Mouse (Mus musculus) kidney, embryonic 14.5 days (tissue): ENCODE data around the gene Efna5. TPM values are rescaled to one million over a fixed set of nuclear protein-coding genes. Genes with fewer than 3 reads are reported as not detected.

ENCODE experiments used
- ATAC-seq: fragments of 200-750 bp; cut with Nextera tagmentation; 2 replicates; pipeline ENCODE4 v1.8.0; 2017; ENCODE audit warnings: moderate number of reproducible peaks, mild to moderate bottlenecking, moderate TSS enrichment, moderate library complexity; ENCODE audit not compliant: low FRiP score, low TSS enrichment
- H3K27ac ChIP-seq: fragments of 300-500 bp; sonication (generic); 2 replicates; pipeline ENCODE4 v1.5.1; 2014; ENCODE audit warnings: low read depth, mild to moderate bottlenecking, low read length, moderate library complexity, mixed read lengths
- H3K27me3 ChIP-seq: fragments of 300-500 bp; sonication (generic); 2 replicates; pipeline ENCODE4 v1.6.1; 2014; ENCODE audit warnings: mild to moderate bottlenecking, low read length; ENCODE audit not compliant: control insufficient read depth, insufficient read depth
- H3K36me3 ChIP-seq: fragments of 300-500 bp; sonication (generic); 2 replicates; pipeline ENCODE4 v1.6.1; 2014; ENCODE audit warnings: low read length, mixed read lengths; ENCODE audit not compliant: control insufficient read depth, insufficient read depth
- H3K4me1 ChIP-seq: fragments of 300-500 bp; sonication (generic); 2 replicates; pipeline ENCODE4 v1.6.1; 2014; ENCODE audit warnings: low read length, mixed read lengths; ENCODE audit not compliant: control insufficient read depth, insufficient read depth
- H3K4me2 ChIP-seq: fragments of 300-500 bp; sonication (generic); replicated peaks from 2 replicates; pipeline ENCODE4 v1.6.1; 2014; ENCODE audit warnings: low read depth, mild to moderate bottlenecking, low read length
- H3K4me3 ChIP-seq: fragments of 300-500 bp; sonication (generic); 2 replicates; pipeline ENCODE4 v1.5.1; 2014; ENCODE audit warnings: mild to moderate bottlenecking, low read length
- H3K9ac ChIP-seq: fragments of 300-500 bp; sonication (generic); 2 replicates; pipeline ENCODE4 v1.6.1; 2014; ENCODE audit warnings: low read depth, mild to moderate bottlenecking, low read length, moderate library complexity
- H3K9me3 ChIP-seq: fragments of 300-500 bp; sonication (generic); 2 replicates; pipeline ENCODE4 v1.6.1; 2016; ENCODE audit warnings: low read length; ENCODE audit not compliant: control insufficient read depth
- WGBS: fragments of 180-500 bp; shearing (Covaris S2); extraction: QIAGEN DNeasy Blood & Tissue Kit; methylation state at CpG from one replicate; pipeline ENCODE4 v1.1.7; 2014; 5-methylcytosine and 5-hydroxymethylcytosine counted together
- polyA plus RNA-seq: library from polyadenylated mRNA; unstranded; fragments of >200 nt; fragmentation: Nextera tagmentation; extraction: Ambion mirVana; gene quantifications from 2 replicates; pipeline ENCODE4 v1.2.1, GENCODE M21; 2014

Gene Efna5
- polyA plus RNA-seq, 1 experiment from 2014 or later: 36.4 TPM

DNA sequence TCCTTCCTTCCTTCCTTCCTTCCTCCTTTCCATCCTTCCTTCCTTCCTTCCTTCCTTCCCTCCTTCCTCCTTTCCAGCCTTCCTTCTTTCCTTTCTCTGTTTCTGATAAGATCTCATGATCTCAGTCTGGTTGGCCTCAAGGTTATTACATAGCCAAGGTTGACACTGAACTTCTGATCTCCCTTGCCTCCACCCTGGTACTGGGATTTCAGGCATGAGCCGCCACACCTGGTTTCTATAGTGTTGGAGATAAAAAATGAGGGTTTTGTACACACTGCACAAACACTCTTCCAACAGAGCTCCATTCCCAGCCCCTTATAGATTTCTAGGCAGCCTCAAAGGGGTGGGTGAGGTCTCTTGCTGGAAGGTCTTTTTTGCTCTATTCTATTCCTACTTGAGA, 315.5 kb downstream of the Efna5 start:
- no peak overlapping the region for H3K27ac ChIP-seq
- no peaks in the 10 kb centered on the region for H3K27me3 ChIP-seq
- ATAC-seq: no peak
- 81% methylated on average over 1 of the region's 1 CpGs for WGBS
- H3K4me1 ChIP-seq: no peaks in the 10 kb centered on the region
- H3K4me2 ChIP-seq: no peak overlapping the region
- H3K9me3 ChIP-seq: no peaks in the 10 kb centered on the region
- no peak overlapping the region for H3K4me3 ChIP-seq
- no peak overlapping the region for H3K9ac ChIP-seq
- H3K36me3 ChIP-seq: no peaks in the 10 kb centered on the region

DNA sequence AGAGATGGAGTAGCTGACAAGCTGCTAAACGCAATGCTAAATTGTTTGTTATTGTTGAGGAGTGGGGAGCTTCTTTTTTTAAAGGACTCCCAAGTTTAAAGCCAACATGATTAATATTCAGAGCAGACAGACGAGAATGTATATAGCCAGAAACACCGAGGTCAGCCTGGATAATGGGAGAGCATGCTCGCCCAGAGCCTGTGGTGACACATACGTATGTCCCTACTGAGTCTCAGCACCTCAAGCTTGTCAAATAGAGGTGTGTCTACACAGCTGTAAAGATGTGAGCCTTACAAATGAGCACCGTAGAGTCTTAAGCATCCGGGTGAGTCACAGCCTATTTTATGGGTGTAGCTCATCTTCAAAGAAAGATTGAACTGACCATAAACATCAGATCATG, 318.7 kb downstream of the Efna5 start:
- WGBS: 62% methylated on average over 7 of the region's 7 CpGs
- Histone ChIP-seq H3K4me2 (no peak overlapping the region), H3K36me3 (no peaks in the 10 kb centered on the region), H3K9me3 (no peaks in the 10 kb centered on the region), H3K4me1 (no peaks in the 10 kb centered on the region), H3K27ac (no peak overlapping the region), H3K4me3 (no peak overlapping the region), H3K9ac (no peak overlapping the region), H3K27me3 (no peaks in the 10 kb centered on the region)
- ATAC-seq: no peak

DNA sequence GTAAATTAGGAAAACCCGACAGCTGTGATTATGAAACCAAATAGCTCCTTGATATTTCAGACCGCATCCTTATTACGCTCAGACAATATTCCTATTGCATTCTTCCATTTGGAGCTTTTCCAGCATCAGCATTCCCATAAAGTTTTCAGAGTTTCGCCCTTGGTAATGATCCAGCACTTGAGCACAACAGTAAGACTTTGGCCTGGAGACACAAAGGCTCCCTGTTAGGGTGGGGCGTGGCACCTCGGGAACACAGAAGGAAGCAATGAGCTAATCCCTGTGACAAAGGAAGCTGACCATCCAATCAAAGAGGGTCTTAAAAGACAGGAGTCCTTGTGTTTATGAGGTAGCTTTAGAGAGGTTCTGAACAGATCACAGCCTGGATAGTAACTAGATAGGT, 323.9 kb downstream of the Efna5 start:
- H3K4me3 ChIP-seq: no peak overlapping the region
- H3K9me3 ChIP-seq: no peaks in the 10 kb centered on the region
- H3K4me2 ChIP-seq: no peak overlapping the region
- ATAC-seq: no peak
- H3K9ac ChIP-seq: no peak overlapping the region
- H3K27me3 ChIP-seq: no peaks in the 10 kb centered on the region
- no peaks in the 10 kb centered on the region for H3K4me1 ChIP-seq
- WGBS: 79% methylated on average over 6 of the region's 6 CpGs
- H3K36me3 ChIP-seq: no peaks in the 10 kb centered on the region
- H3K27ac ChIP-seq: no peak overlapping the region
